Mouse (Mus musculus) cerebellum, postnatal 4 days (tissue): ENCODE results near the gene Cry2.

Source experiments
- DNase-seq, 2 experiments: peaks; one replicate each; pipeline ENCODE4 v3.0.0; 2022; ENCODE audit warnings: low spot score in 2 of 2, mixed read lengths in 1 of 2

Gene Cry2

DNA sequence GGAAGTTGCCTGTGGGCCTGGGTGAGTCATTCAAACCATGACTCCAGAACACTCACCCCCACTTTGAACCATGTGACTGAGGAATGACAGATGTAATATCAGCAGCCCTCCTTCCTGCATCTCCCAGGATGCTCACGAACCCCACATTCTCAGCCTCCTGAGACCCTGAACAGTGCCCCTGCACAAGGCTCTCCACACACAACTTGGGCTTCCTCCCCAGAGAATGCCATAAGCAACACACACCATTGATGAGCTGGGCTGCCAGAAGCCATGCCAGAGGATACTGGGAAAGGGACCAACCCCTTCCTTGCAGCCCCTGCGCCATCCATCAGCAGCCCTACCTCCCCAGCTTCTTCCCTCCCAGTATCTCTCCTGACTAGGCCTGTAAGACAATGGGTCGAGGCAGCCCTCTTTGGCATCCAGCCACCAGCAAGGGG, 45.7 kb downstream of the Cry2 start:
- no peak for DNase-seq

DNA sequence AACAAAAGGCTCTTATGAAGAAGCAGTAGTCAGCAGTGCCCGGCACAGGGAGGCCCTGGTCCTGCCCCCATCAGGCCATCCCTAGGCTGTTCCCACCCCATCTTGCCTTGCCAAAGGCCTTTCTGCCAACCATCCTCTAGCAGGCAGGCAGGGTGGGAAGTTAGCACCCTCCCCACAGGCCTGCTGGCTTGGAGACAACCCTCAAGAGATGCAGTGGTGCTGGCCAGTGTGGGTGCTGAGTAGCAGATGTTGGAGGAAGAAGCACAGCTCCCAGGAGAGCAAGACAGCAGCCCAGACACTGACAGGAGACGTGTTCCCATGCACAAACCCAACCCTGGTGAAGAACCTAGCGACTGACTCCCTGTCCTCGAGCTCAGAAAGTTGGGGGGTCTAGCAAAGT, 46.2 kb downstream of the Cry2 start:
- DNase-seq = no peak

DNA sequence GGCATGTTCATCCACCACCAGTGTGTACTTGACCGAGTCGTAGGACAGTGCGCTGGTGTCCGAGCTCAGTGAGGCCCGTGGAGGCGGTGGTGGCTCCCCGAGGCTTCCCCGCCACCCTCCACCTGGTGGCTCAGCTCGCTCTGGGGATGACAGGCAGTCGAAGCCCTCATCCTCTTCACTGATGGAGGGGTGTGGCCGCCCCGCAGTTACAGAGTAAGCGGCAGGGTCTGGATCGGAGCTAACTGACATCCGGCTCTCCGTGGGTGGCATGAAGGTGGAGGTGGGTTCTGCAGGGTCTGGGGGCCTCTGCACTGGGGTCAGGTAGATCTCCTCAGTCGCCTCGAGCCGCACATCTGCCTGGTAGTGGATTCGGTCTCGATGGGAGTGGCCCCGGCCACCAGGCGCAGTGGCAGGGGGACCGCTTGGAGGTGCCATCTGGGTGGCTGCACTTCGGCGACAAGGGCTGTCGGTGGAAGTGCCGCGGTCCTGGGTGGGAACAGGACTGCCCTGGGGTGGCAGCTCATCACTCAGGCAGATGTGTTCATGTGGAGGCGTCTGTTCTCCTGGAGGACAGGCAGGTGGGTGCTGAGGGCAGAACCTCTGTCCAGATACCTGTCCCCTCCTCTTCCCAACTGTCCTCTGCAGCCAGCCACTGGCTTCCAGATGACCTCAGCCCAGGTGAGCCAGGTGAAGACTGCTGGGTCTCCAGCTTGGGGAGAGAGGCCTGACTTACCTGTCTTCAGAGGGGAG, 46.8 kb downstream of the Cry2 start:
- no peak for DNase-seq

DNA sequence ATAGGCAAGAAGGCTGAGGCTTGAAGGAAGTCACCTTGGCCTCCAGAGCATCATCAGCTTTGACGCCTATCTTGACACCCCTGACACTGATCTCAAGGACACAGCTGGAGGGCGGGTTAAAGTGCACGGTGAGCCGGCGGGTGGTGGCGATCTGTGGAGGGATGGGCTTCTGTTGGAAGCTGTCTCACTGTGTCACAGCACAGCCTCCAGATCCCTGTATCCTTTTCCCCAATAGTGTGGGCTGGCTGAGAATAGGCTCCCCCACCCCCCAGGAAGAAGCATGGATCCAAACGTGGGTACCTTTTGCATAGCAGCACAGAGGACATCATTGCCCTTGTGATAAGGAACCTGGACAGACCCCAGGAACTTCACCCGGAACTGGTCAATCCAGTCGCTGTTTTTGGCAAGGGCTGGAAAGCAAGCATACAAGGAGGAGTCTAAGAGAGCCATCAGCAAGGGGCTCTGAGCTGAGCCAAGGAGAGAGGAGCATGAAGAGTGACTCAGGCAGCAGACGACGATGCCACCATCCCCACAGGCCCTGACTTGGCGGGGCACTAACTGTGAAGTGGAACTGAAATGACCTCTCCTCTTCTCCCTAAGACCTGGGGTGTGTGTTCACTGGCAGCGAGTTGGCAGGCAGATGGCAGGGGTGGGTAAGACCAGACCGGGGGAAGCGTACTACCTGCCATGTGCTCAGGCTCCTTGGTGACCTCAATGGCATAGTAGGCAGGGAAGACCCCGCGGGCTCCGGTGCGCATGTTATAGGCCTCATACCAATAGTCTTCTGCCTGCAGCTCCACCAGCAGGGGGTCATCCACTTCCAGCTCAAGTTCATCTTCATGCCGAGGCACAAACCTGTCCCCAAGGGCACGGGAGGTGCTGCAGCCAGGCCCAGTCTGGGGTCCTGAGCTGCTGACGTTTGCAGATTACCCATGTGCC, 48.5 kb downstream of the Cry2 start:
- no peak for DNase-seq

DNA sequence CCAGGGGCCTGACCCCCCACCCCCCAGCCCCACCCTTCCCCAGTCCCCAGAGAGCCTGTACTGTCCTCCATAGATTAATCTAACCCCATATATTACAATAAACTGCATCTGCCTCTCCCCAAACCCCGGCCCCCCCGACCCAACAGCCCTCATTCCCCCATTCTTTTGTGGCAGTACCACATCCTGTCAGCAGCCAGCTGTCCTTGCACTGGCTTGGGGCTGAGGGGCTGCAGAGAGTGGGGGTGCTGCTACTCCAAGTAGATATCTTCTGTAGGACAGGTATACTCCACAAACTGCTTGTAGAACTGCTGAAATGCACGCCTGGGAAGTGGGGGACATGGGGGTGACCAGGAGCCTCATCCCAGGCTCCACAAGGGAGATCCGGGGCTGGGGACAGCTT, 49.7 kb downstream of the Cry2 start:
- DNase-seq = no peak

- DNase-seq = no peak
These were observed 51.1 kb downstream of the Cry2 start for GRCm38 (mm10) chr2:92382759-92383158.

- no peak for DNase-seq
These were observed 51.8 kb downstream of the Cry2 start, which contains the start of gene 1700029I15Rik for GRCm38 (mm10) chr2:92381901-92382588. Gene 1700029I15Rik, plus strand, starts transcription at chr2:92382538.

DNA sequence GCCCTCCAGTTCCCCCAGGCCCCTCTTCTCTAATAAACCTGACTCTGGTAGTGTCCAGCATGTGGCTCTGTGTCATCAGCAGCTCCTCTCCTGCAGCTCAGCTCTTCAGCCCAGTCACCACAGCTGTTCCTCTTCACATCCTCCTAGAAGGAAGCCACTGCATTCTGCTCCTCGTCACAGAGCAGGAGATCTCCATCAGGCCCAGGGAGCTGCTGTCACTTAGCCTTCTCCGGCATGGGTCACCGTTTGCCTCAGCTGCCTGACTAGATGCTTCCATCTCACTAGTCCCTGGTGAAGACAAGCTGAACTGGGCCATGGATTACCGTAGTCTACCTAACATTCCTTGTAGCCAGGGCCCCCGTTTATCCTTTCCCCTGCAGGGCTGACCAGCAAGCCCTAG, 52.7 kb downstream of the Cry2 start:
- DNase-seq = no peak

GRCm38 (mm10) chr2:92380495-92381050, 53.3 kb downstream of the Cry2 start:
- DNase-seq = no peak

DNA sequence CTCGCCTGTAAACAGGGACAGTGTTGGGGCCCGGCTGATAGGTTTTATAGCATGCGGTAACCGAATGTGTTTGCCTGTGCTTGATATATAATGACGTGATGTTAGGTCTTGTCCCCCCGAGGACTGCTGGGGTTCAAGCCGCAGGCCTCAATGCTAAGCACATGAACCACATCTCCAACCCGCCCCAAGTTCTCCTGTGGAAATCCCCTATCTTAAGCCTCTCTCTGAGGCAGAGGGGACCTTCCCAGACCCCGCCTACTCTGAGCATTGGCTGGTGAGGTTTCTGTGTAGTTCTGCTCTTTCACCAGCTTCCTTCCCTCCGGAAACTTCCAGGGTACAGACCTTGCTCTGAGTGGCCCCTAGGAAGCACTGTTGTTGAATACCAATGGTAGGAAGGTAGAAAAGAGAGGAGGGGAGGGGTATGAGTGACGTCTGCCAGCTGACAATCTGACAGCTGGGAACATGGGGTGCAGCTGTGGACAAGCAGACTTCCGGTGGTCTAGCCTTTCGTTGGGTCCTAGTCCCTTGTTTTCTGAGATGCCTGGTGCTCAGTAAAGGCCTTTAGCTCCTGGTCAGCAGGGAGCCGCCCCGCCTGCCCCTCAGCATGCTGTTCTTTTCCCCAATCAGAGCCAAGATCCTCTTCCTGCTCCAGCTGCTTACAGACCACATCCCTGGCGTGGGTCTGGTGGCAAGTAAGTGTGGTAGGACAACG, 53.9 kb downstream of the Cry2 start:
- DNase-seq = no peak

DNA sequence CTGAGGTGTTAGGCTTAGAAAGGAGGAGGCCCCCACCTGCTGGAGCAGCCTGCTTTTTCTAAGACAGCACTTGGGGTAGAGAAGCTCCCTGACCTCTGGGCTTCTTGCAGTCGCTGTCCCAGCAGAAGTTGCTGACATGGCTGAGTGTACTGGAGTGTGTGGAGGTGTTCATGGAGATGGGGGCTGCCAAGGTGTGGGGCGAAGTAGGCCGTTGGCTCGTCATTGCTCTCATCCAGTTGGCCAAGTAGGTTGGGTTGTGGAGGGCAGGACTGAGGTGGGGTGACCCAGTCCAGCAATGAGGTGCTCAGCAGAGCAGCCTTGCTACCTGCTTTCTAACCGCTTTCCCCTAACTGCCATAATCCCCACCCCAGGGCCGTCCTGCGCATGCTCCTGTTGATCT, 56.5 kb downstream of the Cry2 start:
- DNase-seq = no peak

GRCm38 (mm10) chr2:92376300-92376699, 57.5 kb downstream of the Cry2 start:
- DNase-seq = no peak

DNA sequence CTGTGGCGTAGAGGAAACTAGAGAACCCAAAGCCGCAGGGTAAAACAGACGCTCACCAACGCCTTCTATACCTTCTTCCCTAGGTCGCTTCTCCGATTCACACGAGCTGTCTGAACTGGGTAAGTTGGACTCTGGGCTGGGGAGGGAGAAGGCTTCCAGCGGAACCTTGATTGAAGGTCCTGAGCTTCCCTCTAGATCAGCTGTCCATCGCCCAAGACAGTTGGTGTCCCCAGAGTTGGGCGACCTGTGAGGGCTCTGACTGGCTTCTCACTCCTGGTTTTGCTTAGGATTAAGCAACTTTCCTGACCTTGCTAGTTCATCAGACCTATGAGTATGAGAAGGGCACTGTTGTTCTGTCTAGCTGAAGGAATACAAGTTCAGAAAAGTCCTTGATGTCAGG, 58.1 kb downstream of the Cry2 start:
- DNase-seq = no peak

GRCm38 (mm10) chr2:92375099-92375623, 58.7 kb downstream of the Cry2 start:
- peak; percentile 75 to 87 for DNase-seq

GRCm38 (mm10) chr2:92374514-92374913, 59.3 kb downstream of the Cry2 start, which contains the start of the genes Pex16 and Large2:
Gene Pex16, plus strand, starts transcription at chr2:92374676.
Gene Large2, minus strand, starts transcription at chr2:92374869.
- DNase-seq = no peak

GRCm38 (mm10) chr2:92373437-92373813, 60.4 kb downstream of the Cry2 start:
- no peak for DNase-seq

DNA sequence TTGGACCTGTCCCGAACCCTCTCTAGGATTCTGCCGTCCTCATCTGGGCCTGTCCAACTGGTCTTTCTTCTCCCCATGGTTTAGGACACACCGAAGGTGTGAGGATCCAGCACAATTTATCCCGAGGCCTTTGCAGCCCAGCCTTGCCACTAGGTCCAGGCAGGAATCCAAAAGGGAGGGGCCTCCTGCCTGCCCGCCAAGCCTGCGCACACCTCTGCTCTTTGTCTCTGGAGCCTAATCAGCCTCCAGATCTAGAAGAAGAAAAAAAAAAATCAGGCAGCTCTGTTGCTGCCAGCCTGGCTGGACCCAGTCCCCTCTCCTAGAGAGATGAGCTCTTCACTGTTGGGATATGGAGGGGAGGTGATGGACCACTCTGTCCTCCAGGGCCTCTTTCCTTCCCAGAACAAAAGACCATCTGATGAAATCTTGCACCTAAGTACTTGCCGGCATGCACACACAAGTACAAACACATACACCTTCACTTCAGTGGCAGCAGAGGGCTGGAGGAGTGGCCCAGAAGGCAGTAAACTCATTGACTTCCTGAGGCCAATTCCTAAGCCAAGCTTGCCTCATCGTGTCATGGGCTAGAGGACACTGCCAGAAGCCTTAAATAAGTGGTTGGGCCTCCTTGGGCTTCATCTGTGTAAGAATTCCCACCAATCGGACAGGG, 60.9 kb downstream of the Cry2 start:
- no peak for DNase-seq

GRCm38 (mm10) chr2:92371971-92372690, 61.7 kb downstream of the Cry2 start:
- DNase-seq = no peak
